Mouse (Mus musculus): ENCODE results near the gene Dock8. TPM values are rescaled to one million over a fixed set of nuclear protein-coding genes. Genes with fewer than 3 reads are reported as not detected.

Dock8 gene
- polyA plus RNA-seq, 1 experiment, result 1.4 TPM

- TF ChIP-seq MYOD1 (IDR thresholded peaks at IDR 0.05; ENCODE audit: control insufficient read depth in 1 of 3, insufficient read length in 2 of 3, low read depth in 2 of 3) (no peak), POLR2A (IDR thresholded peaks at IDR 0.05; ENCODE audit: insufficient read length, low read depth) (no peak), USF1 (IDR thresholded peaks at IDR 0.05; ENCODE audit: low read depth) (no peak), REST (IDR thresholded peaks at IDR 0.05; ENCODE audit: insufficient read depth, insufficient read length) (no peak), TCF12 (IDR thresholded peaks at IDR 0.05; ENCODE audit: insufficient read depth, poor library complexity, severe bottlenecking) (no peak), TCF3 (IDR thresholded peaks at IDR 0.05; ENCODE audit: insufficient read length, low read depth) (no peak), MYOG (IDR thresholded peaks at IDR 0.05; ENCODE audit: control insufficient read depth in 1 of 3, insufficient read depth in 1 of 3, insufficient read length in 2 of 3, low read depth in 2 of 3) (no peak), CEBPB (IDR thresholded peaks at IDR 0.05; ENCODE audit: insufficient read depth, poor library complexity, severe bottlenecking) (no peak), SRF (IDR thresholded peaks at IDR 0.05; ENCODE audit: control insufficient read depth, insufficient read length, low read depth) (no peak)
- Histone ChIP-seq H3K4me2 (ENCODE audit: low read depth) (no peak overlapping the region), H3K27me3 (ENCODE audit: control insufficient read depth, insufficient read depth, insufficient read length) (no peaks in the 10 kb centered on the region), H3K79me2 (ENCODE audit: control insufficient read depth, insufficient read depth) (no peaks in the 10 kb centered on the region), H3K36me3 (ENCODE audit: control insufficient read depth, insufficient read depth) (no peaks in the 10 kb centered on the region), H3ac (ENCODE audit: control insufficient read depth, insufficient read length) (no peak overlapping the region), H3K4me3 (no peak overlapping the region)
Observed at GRCm38 (mm10) chr19:25133959-25134358, 134.6 kb downstream of the Dock8 start.

- TF ChIP-seq SRF (IDR thresholded peaks at IDR 0.05; ENCODE audit: control insufficient read depth, insufficient read length, low read depth), result no peak
- TF ChIP-seq POLR2AphosphoS2 (IDR thresholded peaks at IDR 0.05; ENCODE audit: insufficient read length, low read depth), result no peak
- TF ChIP-seq E2F4 (IDR thresholded peaks at IDR 0.05; ENCODE audit: insufficient read depth), result no peak
- no peak for TF ChIP-seq CEBPB (IDR thresholded peaks at IDR 0.05; ENCODE audit: insufficient read depth, poor library complexity, severe bottlenecking)
- TF ChIP-seq USF1 (IDR thresholded peaks at IDR 0.05; ENCODE audit: low read depth), result no peak
- no peak for TF ChIP-seq POLR2A (IDR thresholded peaks at IDR 0.05; ENCODE audit: insufficient read length, low read depth)
- TF ChIP-seq MYOD1 (IDR thresholded peaks at IDR 0.05; ENCODE audit: control insufficient read depth in 1 of 3, insufficient read length in 2 of 3, low read depth in 2 of 3), result no peak
- no peak for TF ChIP-seq MYOG (IDR thresholded peaks at IDR 0.05; ENCODE audit: control insufficient read depth in 1 of 3, insufficient read depth in 1 of 3, insufficient read length in 2 of 3, low read depth in 2 of 3)
- no peak for TF ChIP-seq TCF12 (IDR thresholded peaks at IDR 0.05; ENCODE audit: insufficient read depth, poor library complexity, severe bottlenecking)
- no peak for TF ChIP-seq REST (IDR thresholded peaks at IDR 0.05; ENCODE audit: insufficient read depth, insufficient read length)
- TF ChIP-seq MAX (IDR thresholded peaks at IDR 0.05; ENCODE audit: low read depth), result no peak
- TF ChIP-seq TCF3 (IDR thresholded peaks at IDR 0.05; ENCODE audit: insufficient read length, low read depth), result no peak
- Histone ChIP-seq H3K36me3 (ENCODE audit: control insufficient read depth, insufficient read depth) (no peaks in the 10 kb centered on the region), H3ac (ENCODE audit: control insufficient read depth, insufficient read length) (no peak overlapping the region), H3K4me3 (no peak overlapping the region), H3K27me3 (ENCODE audit: control insufficient read depth, insufficient read depth, insufficient read length) (no peaks in the 10 kb centered on the region), H3K79me2 (ENCODE audit: control insufficient read depth, insufficient read depth) (no peaks in the 10 kb centered on the region), H3K4me2 (ENCODE audit: low read depth) (no peak overlapping the region)
Observed at GRCm38 (mm10) chr19:25136171-25136570, 136.8 kb downstream of the Dock8 start.

GRCm38 (mm10) chr19:25137907-25138820 is 138.8 kb downstream of the Dock8 start:
- no peak overlapping the region for H3K4me2 ChIP-seq (ENCODE audit: low read depth)
- no peaks in the 10 kb centered on the region for H3K36me3 ChIP-seq (ENCODE audit: control insufficient read depth, insufficient read depth)
- TF ChIP-seq MAX (IDR thresholded peaks at IDR 0.05; ENCODE audit: low read depth) (no peak), CEBPB (IDR thresholded peaks at IDR 0.05; ENCODE audit: insufficient read depth, poor library complexity, severe bottlenecking) (no peak), MYOD1 (IDR thresholded peaks at IDR 0.05; ENCODE audit: control insufficient read depth in 1 of 3, insufficient read length in 2 of 3, low read depth in 2 of 3) (no peak), TCF3 (IDR thresholded peaks at IDR 0.05; ENCODE audit: insufficient read length, low read depth) (no peak), REST (IDR thresholded peaks at IDR 0.05; ENCODE audit: insufficient read depth, insufficient read length) (no peak), USF1 (IDR thresholded peaks at IDR 0.05; ENCODE audit: low read depth) (no peak), MYOG (IDR thresholded peaks at IDR 0.05; ENCODE audit: control insufficient read depth in 1 of 3, insufficient read depth in 1 of 3, insufficient read length in 2 of 3, low read depth in 2 of 3) (no peak), POLR2AphosphoS2 (IDR thresholded peaks at IDR 0.05; ENCODE audit: insufficient read length, low read depth) (no peak), E2F4 (IDR thresholded peaks at IDR 0.05; ENCODE audit: insufficient read depth) (no peak), TCF12 (IDR thresholded peaks at IDR 0.05; ENCODE audit: insufficient read depth, poor library complexity, severe bottlenecking) (no peak), POLR2A (IDR thresholded peaks at IDR 0.05; ENCODE audit: insufficient read length, low read depth) (no peak)

GRCm38 (mm10) chr19:25144110-25145028 is 145.0 kb downstream of the Dock8 start:
- no peaks in the 10 kb centered on the region for H3K27me3 ChIP-seq (ENCODE audit: control insufficient read depth, insufficient read depth, insufficient read length)
- TF ChIP-seq TCF12 (IDR thresholded peaks at IDR 0.05; ENCODE audit: insufficient read depth, poor library complexity, severe bottlenecking), result no peak
- no peak for TF ChIP-seq USF1 (IDR thresholded peaks at IDR 0.05; ENCODE audit: low read depth)
- no peak for TF ChIP-seq REST (IDR thresholded peaks at IDR 0.05; ENCODE audit: insufficient read depth, insufficient read length)
- TF ChIP-seq POLR2AphosphoS2 (IDR thresholded peaks at IDR 0.05; ENCODE audit: insufficient read length, low read depth), result no peak
- no peak for TF ChIP-seq TCF3 (IDR thresholded peaks at IDR 0.05; ENCODE audit: insufficient read length, low read depth)
- TF ChIP-seq POLR2A (IDR thresholded peaks at IDR 0.05; ENCODE audit: insufficient read length, low read depth), result no peak
- TF ChIP-seq CEBPB (IDR thresholded peaks at IDR 0.05; ENCODE audit: insufficient read depth, poor library complexity, severe bottlenecking), result no peak
- no peak for TF ChIP-seq MYOD1 (IDR thresholded peaks at IDR 0.05; ENCODE audit: control insufficient read depth in 1 of 3, insufficient read length in 2 of 3, low read depth in 2 of 3)
- no peak for TF ChIP-seq E2F4 (IDR thresholded peaks at IDR 0.05; ENCODE audit: insufficient read depth)
- no peak for TF ChIP-seq MYOG (IDR thresholded peaks at IDR 0.05; ENCODE audit: control insufficient read depth in 1 of 3, insufficient read depth in 1 of 3, insufficient read length in 2 of 3, low read depth in 2 of 3)
- TF ChIP-seq MAX (IDR thresholded peaks at IDR 0.05; ENCODE audit: low read depth), result no peak
- no peak for TF ChIP-seq SRF (IDR thresholded peaks at IDR 0.05; ENCODE audit: control insufficient read depth, insufficient read length, low read depth)

More at GRCm38 (mm10) chr19:25137907-25138820, 138.8 kb downstream of the Dock8 start:
- Histone ChIP-seq H3ac (ENCODE audit: control insufficient read depth, insufficient read length) (no peak overlapping the region), H3K27me3 (ENCODE audit: control insufficient read depth, insufficient read depth, insufficient read length) (no peaks in the 10 kb centered on the region), H3K4me3 (no peak overlapping the region), H3K79me2 (ENCODE audit: control insufficient read depth, insufficient read depth) (no peaks in the 10 kb centered on the region)

More at GRCm38 (mm10) chr19:25144110-25145028, 145.0 kb downstream of the Dock8 start:
- Histone ChIP-seq H3K36me3 (ENCODE audit: control insufficient read depth, insufficient read depth) (no peaks in the 10 kb centered on the region), H3K4me2 (ENCODE audit: low read depth) (no peak overlapping the region), H3K4me3 (no peak overlapping the region), H3ac (ENCODE audit: control insufficient read depth, insufficient read length) (no peak overlapping the region), H3K79me2 (ENCODE audit: control insufficient read depth, insufficient read depth) (no peaks in the 10 kb centered on the region)

All from myocyte (in vitro differentiated cells).